Mouse (Mus musculus) adrenal gland, postnatal 36 days (tissue): ENCODE data around the gene Dnmt3b. TPM values are rescaled to one million over a fixed set of nuclear protein-coding genes. Genes with fewer than 3 reads are reported as not detected.
"Not testable (repeated sequence)": the region's sequence is repeated elsewhere in the genome, so short reads cannot be mapped to it uniquely, and the experiment has no call there.

Experiments
- DNase-seq, 2 experiments: peaks; one replicate each; pipeline ENCODE4 v3.0.0; 2021; ENCODE audit warnings: mixed read lengths in 1 of 2
- total RNA-seq, 2 experiments: library from RNA; stranded (reverse); gene quantifications; 2 replicates each; pipeline ENCODE4 v1.2.3; 2021

Dnmt3b gene
- total RNA-seq, 2 experiments from 2014 or later: 2.3 TPM

GRCm38 (mm10) chr2:153633259-153633658 is 16.0 kb upstream of the Dnmt3b start:
- no peak for DNase-seq

DNA sequence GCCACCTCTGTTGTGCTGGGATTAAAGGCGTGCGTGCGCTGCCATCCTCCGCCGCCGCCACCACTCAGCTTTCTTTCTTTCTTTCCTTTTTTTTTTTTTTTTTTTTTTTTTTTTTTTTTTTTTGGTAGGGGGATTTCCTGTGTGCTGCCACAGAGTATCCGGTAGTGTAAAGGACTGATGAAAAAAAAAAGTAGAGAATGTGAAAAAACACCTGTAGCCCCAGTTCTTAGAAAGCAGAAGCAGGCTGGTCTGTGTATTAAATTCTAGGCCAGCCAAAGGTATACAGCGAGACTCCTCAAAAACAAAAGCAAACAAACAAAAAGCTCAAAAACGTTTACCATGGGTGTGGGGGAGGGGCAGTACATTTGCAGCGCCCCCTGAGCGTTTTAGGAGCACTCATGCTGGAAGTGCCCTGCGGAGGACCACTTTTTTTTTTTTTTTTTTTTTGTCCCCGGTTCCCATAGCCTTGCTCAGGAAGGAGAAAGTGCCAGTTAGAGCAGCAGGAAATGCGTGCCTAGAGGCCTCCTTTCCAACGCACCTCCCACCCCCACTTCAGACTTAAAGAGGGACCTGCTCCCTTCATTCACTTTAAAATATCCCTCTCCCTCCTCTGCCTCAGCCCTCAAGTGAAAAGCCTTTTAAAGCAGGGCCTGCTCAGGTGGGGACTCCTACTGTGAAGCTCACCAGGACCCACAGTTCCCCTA is 10.1 kb upstream of the Dnmt3b start:
- no peak for DNase-seq

DNA sequence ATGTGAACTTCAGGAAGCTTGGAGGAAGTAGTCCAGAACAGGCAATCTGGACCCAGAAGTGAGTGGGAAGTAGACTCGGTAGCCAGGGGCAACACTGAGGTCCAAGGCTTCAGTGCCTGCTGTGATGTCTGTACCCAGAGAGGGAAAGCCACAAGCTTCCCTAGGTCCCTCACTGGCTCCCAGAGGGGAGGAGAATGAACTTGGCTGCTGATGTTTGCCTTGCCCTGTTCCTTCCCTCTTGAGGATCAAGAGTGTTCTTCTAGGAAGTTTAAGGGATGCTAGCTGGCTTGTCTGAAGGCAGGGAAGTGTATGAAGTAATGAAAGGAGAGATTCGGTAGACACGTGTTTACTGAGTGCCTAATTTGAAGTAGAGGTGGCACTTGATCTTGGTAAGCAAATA is 6.8 kb upstream of the Dnmt3b start:
- no peak for DNase-seq

DNA sequence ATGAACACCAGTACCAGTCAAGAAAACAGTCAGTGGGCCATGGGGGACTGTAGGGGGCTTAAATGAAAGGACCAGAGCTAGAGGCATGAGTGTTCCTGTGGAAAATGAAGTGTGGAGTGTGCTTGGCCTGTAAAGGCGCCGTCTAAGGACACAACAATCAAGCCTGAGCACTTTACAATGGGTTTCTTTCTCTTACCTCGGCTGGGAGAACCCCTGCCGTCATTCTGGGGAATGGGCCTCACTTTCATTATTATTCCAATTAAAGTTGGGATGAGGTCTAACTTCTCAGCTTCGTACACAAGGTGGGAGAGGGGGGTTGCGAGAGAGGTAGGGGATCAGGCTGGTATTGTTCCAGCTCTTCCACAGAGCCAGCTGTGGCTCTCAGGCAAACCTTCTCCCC is 6.3 kb upstream of the Dnmt3b start:
- no peak for DNase-seq

GRCm38 (mm10) chr2:153648773-153649297 is 415 bp upstream of the Dnmt3b start:
- DNase-seq: no peak

DNA sequence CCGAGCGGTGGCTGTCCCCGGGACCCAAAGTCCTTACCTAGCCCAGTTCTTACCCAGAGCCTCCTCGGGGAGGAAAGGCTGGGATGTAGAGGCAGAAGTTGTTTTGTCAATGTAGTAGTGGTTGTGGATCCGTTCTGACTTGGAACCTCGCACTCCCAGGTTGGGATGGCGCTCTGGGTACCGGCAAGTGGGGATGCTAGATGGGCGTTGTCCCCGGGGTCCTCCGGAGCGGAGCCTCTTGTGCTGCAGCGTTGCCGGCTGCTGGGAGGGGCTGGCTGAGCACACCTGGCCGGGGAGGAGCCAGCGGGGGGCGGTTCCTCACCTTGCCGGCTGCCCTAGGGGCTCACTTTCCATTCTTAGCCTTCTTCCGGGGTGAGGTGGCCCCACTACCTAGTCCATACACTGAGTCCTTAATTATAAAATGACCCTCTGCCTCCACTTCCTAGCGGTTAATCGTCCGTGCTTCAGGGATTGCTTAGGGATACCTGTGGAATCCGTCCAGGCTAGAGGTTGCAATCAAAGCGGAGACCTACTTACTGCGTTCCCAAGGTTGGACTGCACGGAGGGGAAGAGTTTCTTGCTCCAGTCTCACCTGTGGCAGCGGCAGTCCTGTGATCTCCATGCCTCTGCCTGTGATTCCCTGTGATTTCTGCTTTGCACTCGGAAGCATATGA is 901 bp downstream of the Dnmt3b start:
- peak in 1 of 2 experiments; percentile 18 for DNase-seq

DNA sequence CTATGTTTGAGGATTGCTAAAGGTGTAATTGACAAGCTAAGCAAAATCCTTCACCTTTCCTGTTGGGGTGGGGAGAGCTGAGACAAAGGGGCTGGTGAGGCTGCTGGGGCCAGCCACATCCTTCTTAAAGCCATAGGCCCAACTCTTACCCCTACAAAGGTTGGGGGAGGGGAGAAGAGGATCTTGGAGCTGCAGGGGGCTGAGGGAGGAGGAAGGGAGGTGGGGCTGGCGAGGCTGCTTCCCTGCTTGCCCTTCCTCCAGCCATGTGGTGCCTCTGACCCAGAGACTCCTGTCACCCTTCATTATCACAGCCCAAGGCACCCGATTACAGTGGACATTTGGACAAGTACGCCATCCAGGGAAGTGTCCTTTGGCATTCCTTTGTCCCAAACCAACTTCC is 2.4 kb downstream of the Dnmt3b start:
- DNase-seq: no peak

DNA sequence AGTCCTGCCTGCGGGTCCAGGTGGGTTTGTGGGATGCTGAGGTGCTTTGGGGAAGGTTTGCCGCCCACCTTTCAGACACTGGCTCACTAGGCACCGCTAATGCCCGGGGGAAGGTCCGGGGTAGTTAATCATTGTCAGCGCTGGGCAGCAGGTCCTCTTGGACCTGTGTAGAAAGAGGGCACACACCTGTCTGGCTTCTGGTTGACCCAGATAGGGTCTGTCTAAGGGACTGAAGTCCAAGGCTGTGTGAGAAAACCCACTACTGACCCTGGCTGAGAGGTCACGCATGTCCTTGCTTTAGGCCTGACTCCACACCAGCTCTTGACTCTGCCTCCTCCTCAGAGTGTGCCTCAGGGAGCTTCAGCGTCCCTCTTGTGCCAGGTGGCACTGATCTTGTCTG is 8.4 kb downstream of the Dnmt3b start:
- not testable (repeated sequence) for DNase-seq

GRCm38 (mm10) chr2:153660616-153661015 is 11.4 kb downstream of the Dnmt3b start:
- DNase-seq: no peak

- no peak for DNase-seq
These were observed 16.2 kb downstream of the Dnmt3b start for GRCm38 (mm10) chr2:153665401-153665800.

DNA sequence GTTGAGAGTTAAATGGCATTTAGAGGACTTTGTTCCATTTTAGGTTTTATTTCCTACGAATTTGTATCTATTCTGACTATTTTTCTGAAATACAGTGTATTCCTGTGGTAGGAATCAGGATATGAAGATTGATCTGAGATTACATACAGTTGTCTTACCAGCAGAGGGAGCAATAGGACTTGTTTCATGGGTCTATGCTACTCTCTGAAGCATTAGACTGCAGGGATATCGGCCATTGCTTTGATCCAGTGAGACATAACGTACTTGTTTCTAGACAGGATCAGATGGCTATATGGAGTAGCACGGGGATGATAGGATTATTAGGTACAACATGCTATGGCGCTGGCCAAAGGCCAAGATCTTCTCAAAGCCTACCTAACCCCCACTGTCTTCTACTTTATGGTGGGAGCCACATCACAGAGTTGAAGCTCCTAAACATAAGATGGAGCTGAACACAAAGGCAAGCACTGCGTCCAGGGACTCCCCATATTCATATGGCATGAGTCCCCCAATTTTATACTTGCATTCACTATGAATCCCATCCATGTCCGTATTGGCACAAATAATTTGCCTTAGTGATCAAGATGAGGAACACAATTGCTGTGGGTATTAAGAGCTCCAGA is 19.6 kb downstream of the Dnmt3b start:
- no peak for DNase-seq

DNA sequence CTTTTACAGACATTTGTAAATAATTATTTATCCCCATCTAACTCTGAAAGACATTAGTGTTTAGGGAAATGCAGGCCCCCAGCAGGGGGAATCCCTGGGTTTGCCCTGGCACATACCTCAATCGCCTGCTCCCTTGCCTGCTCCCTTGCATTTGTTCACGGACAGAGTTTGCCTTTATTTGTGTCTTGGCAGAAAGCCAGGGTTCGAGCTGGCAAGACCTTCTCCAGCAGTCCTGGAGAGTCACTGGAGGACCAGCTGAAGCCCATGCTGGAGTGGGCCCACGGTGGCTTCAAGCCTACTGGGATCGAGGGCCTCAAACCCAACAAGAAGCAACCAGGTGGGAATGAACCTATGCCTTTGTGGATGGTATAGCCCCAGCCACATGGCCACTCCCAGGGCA is 20.9 kb downstream of the Dnmt3b start:
- DNase-seq: peak; percentile 10 to 13

GRCm38 (mm10) chr2:153672619-153673018 is 23.4 kb downstream of the Dnmt3b start:
- DNase-seq: no peak

GRCm38 (mm10) chr2:153675364-153675763 is 26.1 kb downstream of the Dnmt3b start:
- not testable (repeated sequence) for DNase-seq

- no peak for DNase-seq
These were observed 27.7 kb downstream of the Dnmt3b start for GRCm38 (mm10) chr2:153676944-153677343.

- no peak for DNase-seq
These were observed 28.3 kb downstream of the Dnmt3b start for GRCm38 (mm10) chr2:153677550-153677949.

DNA sequence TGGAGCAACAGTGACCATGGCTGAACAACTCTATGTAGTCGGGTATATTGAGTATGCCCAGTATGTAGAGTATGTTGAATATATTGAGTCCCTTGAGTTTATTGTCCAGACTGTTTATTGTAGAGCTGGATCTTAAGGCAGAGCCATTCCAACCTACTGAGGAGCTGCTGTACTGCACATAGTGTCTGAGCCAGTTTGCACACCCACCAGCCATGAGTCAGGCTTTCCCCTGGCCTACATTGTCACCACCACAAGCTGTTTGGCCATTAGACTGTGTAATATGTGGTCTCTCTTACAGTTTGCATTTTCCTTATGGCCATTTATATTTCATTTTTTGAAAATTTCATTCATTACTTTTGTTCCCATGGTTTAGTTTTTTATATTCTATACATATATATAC is 30.7 kb downstream of the Dnmt3b start:
- no peak for DNase-seq

GRCm38 (mm10) chr2:153693413-153693812 is 44.2 kb downstream of the Dnmt3b start:
- DNase-seq: not testable (repeated sequence)

GRCm38 (mm10) chr2:153694462-153695085 is 45.3 kb downstream of the Dnmt3b start:
- DNase-seq: peak; percentile 72 to 80

- DNase-seq: no peak
These were observed 47.1 kb downstream of the Dnmt3b start, which contains the start of gene Dnmt3c for GRCm38 (mm10) chr2:153696352-153696751. TSS of gene Dnmt3c (plus strand) at chr2:153696652.

DNA sequence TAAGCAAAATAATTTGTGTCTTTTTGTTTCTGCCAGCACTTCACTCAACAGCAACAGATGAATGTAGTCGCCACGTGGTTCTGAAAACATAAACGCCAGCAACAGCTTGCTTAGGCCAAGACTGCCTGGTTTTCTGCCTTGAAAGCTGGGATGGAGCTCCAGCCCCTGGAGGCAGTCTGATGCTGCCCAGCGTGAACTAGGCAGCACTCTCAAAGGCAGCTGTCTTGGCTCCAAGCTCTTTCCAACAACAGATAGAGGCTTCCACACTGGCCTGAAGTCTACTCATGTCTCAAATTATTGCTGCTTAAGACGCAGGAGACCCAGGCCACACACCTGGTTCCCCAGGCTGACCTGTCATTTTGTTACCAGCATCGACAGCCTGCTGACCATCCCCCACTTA is 54.1 kb downstream of the Dnmt3b start:
- DNase-seq: no peak

DNA sequence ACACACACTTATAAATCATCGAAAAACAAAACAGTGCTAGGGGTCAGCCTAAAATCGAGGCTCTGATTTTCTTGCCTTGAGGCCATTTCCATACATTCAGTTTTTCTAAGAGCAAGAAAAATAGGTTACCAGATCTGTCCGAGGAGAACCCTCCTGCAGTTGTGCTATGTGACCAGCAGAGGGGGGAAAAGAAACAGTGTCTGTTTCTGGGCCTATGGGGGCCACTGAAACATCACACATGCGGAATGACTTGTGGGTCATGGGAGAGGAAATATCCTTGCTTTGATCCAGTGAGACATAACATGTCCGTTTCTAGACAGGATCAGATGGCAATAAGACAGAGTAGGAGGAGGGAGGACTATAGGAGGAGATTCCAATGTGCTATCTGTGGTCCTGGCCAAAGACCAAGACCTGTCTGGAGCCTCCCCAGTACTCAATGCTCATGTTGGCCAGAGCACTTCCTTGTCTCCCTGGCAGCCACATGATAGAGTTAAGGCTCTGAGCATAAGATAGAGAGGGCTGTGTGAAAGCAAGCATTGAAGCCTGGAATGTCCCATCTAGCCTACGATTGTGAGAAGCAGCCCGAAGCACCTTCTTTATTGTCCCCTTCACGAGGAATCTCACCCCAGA is 61.6 kb downstream of the Dnmt3b start:
- DNase-seq: peak; percentile 7 to 16
